In the genomic region with DNA sequence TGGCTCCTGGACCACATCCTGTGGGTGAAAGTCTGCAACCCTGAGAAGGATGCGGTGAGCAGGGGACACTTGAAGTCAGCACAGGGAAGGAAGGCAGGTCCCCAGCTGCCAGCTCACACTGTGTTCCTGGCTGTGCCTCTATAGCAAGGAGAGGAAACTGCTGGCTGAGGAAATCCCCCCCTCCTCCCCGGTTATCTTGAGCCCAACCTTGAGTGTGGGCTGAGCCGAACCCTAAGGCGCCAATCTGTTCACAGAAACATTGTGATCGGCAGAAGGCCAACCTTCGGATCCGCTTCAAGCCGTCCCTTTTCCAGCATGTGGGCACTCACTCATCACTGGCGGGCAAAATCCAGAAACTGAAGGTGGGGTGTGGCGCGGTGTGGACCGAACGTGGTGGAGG, we compare ENCODE assay signal across 21 mouse cellular contexts. TPM values are rescaled to one million over a fixed set of nuclear protein-coding genes. Genes with fewer than 3 reads are reported as not detected.
DNase-seq lines count a peak whose midpoint lies in the region; ATAC-seq and TF ChIP-seq lines count a peak whose summit lies in the region.
"Had no signal": no experiment of that assay in that cellular context is flagged by ENCODE, and none has a peak within 500 bp of the region (broad histone marks: within the 10 kb centered on the region; RNA-seq: fewer than 3 reads in every experiment).

No protein-coding gene starts in this region.

- TF ChIP-seq POLR2A in lung, adult 2 months (IDR thresholded peaks at IDR 0.05; ENCODE audit: borderline replicate concordance, extremely low read depth, low read depth, low read length) = no peak

- ATAC-seq in hematopoietic stem cell, adult 5-6 weeks (replicated peaks in 1 of 2; ENCODE audit: insufficient read depth in 1 of 2, low FRiP score in 2 of 2, low TSS enrichment in 1 of 2, low read depth in 1 of 2, poor library complexity in 2 of 2, severe bottlenecking in 2 of 2) = peak; percentile 71 to 86
- ATAC-seq: intestine, embryonic 16.5 days had no signal

- WGBS in lung, adult 2 months = 84% methylated on average over 13 of the region's 13 CpGs

- intact Hi-C loops in left cerebral cortex, postnatal 4 days (cut with DNase I) = loop anchor here (10.0 kb wide), 1 partner anchor 132 kb away; no protein-coding TSS in a partner anchor

- DNase-seq in adrenal gland, adult 2 months = peak; percentile 1
- DNase-seq in adrenal gland, adult 18-20 months (ENCODE audit: low spot score in 2 of 2) = no peak
- DNase-seq in left cerebral cortex, adult 18-20 months (ENCODE audit: low spot score in 2 of 2) = peak; percentile 62 to 69
- DNase-seq in left cerebral cortex, postnatal 4 days = no peak
- peak; percentile 71 for DNase-seq in testis, postnatal 14 days (ENCODE audit: low spot score)
- no peak for DNase-seq in lung, adult 2 months
- DNase-seq in layer of hippocampus, postnatal 14 days (ENCODE audit: low spot score in 2 of 2) = no peak
- DNase-seq: cerebellum, postnatal 25 days; gastrocnemius, postnatal 10 days; heart, adult 18-20 months; heart, postnatal 36 days; kidney, postnatal 4 days; liver; lung, postnatal 14 days had no signal

- H3K4me3 ChIP-seq in lung, adult 2 months (replicated peaks; ENCODE audit: extremely low read depth, low read depth, low read length) = no peak overlapping the region
- H3K4me3 ChIP-seq: forebrain, embryonic 10.5 days; heart, embryonic 13.5 days; hindbrain, embryonic 15.5 days; kidney, embryonic 15.5 days; midbrain, embryonic 10.5 days had no signal

- TF ChIP-seq CTCF in lung, adult 2 months (IDR thresholded peaks at IDR 0.05; ENCODE audit: insufficient read depth, low read length) = no peak

- H3K4me1 ChIP-seq in lung, adult 2 months (ENCODE audit: control insufficient read depth, insufficient read depth, low read length) = peaks cover 14% of the 10 kb centered on the region

RNA-seq across cellular contexts. Expression of gene Ltc4s, which starts 5.4 kb away (rescaled TPM):
- total RNA-seq in adrenal gland, adult 2 months (2021) = 10 to 100 TPM; 17.0 to 21.6 TPM
- 83.6 and 186 TPM in 2 replicates for polyA plus RNA-seq in adrenal gland, adult 2 months (2012; rRNA removed)
- 10 to 100 TPM; 15.2 to 46.9 TPM for total RNA-seq in adrenal gland, adult 18-20 months (2021)
- total RNA-seq in left cerebral cortex, adult 18-20 months (2021) = 1 to 10 TPM; 6.1 to 7.0 TPM
- 1 to 10 TPM; 3.1 to 4.1 TPM for total RNA-seq in left cerebral cortex, postnatal 4 days (2021)
- total RNA-seq in hematopoietic stem cell, adult 5-6 weeks (2017) = 4.3 and 12.0 TPM in 2 replicates
- 106 and 119 TPM in 2 replicates for polyA plus RNA-seq in lung, adult 2 months (2012; rRNA removed)
- total RNA-seq in layer of hippocampus, postnatal 14 days (2021) = 10 to 100 TPM; 13.1 to 13.8 TPM

RNA-seq across cellular contexts. Expression of gene Mgat4b, which starts 22.3 kb away (rescaled TPM):
- total RNA-seq in adrenal gland, adult 2 months (2021) = 100 to 1,000 TPM; 119 to 128 TPM
- 347 and 361 TPM in 2 replicates for polyA plus RNA-seq in adrenal gland, adult 2 months (2012; rRNA removed)
- total RNA-seq in adrenal gland, adult 18-20 months (2021) = 100 to 1,000 TPM in 1 of 2 experiments, 10 to 100 TPM in 1; 89.3 to 110 TPM
- total RNA-seq in left cerebral cortex, adult 18-20 months (2021) = 10 to 100 TPM; 65.8 to 72.0 TPM
- total RNA-seq in left cerebral cortex, postnatal 4 days (2021) = 100 to 1,000 TPM; 179 to 189 TPM
- total RNA-seq in hematopoietic stem cell, adult 5-6 weeks (2017) = 9.0 and 17.0 TPM in 2 replicates
- 77.4 and 91.7 TPM in 2 replicates for polyA plus RNA-seq in lung, adult 2 months (2012; rRNA removed)
- 100 to 1,000 TPM; 166 to 175 TPM for total RNA-seq in layer of hippocampus, postnatal 14 days (2021)

RNA-seq across cellular contexts. Expression of gene Sqstm1, which starts 22.4 kb away (rescaled TPM):
- total RNA-seq in adrenal gland, adult 2 months (2021) = 1,000 to 10,000 TPM in 1 of 2 experiments, 100 to 1,000 TPM in 1; 696 to 1,341 TPM
- 517 and 655 TPM in 2 replicates for polyA plus RNA-seq in adrenal gland, adult 2 months (2012; rRNA removed)
- total RNA-seq in adrenal gland, adult 18-20 months (2021) = 100 to 1,000 TPM; 715 to 956 TPM
- 100 to 1,000 TPM; 492 to 540 TPM for total RNA-seq in left cerebral cortex, adult 18-20 months (2021)
- total RNA-seq in left cerebral cortex, postnatal 4 days (2021) = 100 to 1,000 TPM; 262 to 293 TPM
- 371 and 449 TPM in 2 replicates for total RNA-seq in hematopoietic stem cell, adult 5-6 weeks (2017)
- polyA plus RNA-seq in lung, adult 2 months (2012; rRNA removed) = 249 and 251 TPM in 2 replicates
- 100 to 1,000 TPM; 343 to 377 TPM for total RNA-seq in layer of hippocampus, postnatal 14 days (2021)

RNA-seq across cellular contexts. Expression of gene Mrnip, which starts 58.8 kb away (rescaled TPM):
- 10 to 100 TPM in 1 of 2 experiments, 1 to 10 TPM in 1; 4.9 to 11.5 TPM for total RNA-seq in adrenal gland, adult 2 months (2021)
- 6.6 and 8.7 TPM in 2 replicates for polyA plus RNA-seq in adrenal gland, adult 2 months (2012; rRNA removed)
- 1 to 10 TPM; 4.4 to 5.3 TPM for total RNA-seq in adrenal gland, adult 18-20 months (2021)
- total RNA-seq in left cerebral cortex, adult 18-20 months (2021) = 10 to 100 TPM; 11.5 to 13.9 TPM
- total RNA-seq in left cerebral cortex, postnatal 4 days (2021) = 10 to 100 TPM; 19.1 to 20.3 TPM
- 5.4 and 10.9 TPM in 2 replicates for total RNA-seq in hematopoietic stem cell, adult 5-6 weeks (2017)
- polyA plus RNA-seq in lung, adult 2 months (2012; rRNA removed) = 2.7 and 4.5 TPM in 2 replicates
- 10 to 100 TPM; 15.3 to 17.7 TPM for total RNA-seq in layer of hippocampus, postnatal 14 days (2021)

RNA-seq across cellular contexts. Expression of gene Maml1, which starts 59.1 kb away (rescaled TPM):
- 10 to 100 TPM; 20.8 to 27.8 TPM for total RNA-seq in adrenal gland, adult 2 months (2021)
- polyA plus RNA-seq in adrenal gland, adult 2 months (2012; rRNA removed) = 24.8 and 26.8 TPM in 2 replicates
- 10 to 100 TPM; 18.0 to 23.1 TPM for total RNA-seq in adrenal gland, adult 18-20 months (2021)
- total RNA-seq in left cerebral cortex, adult 18-20 months (2021) = 10 to 100 TPM; 10.3 to 10.7 TPM
- 10 to 100 TPM; 11.9 to 12.5 TPM for total RNA-seq in left cerebral cortex, postnatal 4 days (2021)
- 4.5 and 7.1 TPM in 2 replicates for total RNA-seq in hematopoietic stem cell, adult 5-6 weeks (2017)
- 19.5 and 22.5 TPM in 2 replicates for polyA plus RNA-seq in lung, adult 2 months (2012; rRNA removed)
- total RNA-seq in layer of hippocampus, postnatal 14 days (2021) = 10 to 100 TPM in 1 of 2 experiments, 1 to 10 TPM in 1; 9.6 to 10.5 TPM

Comparison
In these comparisons a context has a peak if more than half of its experiments do, and no peak if none do; other contexts are left out.
1. DNase-seq: peak in adrenal gland, adult 2 months (single experiment), left cerebral cortex, adult 18-20 months (2 of 2) and testis, postnatal 14 days (single experiment); none in adrenal gland, adult 18-20 months (0 of 2), left cerebral cortex, postnatal 4 days (single experiment), lung, adult 2 months (single experiment) and layer of hippocampus, postnatal 14 days (0 of 2).